Mouse (Mus musculus) 3134 (cell line): ENCODE results near the gene Cabcoco1.

ENCODE experiments used
- DNase-seq: peaks from one replicate; pipeline ENCODE4 v3.0.0-alpha.2; 2011; ENCODE audit warnings: low spot score; ENCODE audit not compliant: insufficient read length; ENCODE audit errors: extremely low read depth

Cabcoco1 gene

DNA sequence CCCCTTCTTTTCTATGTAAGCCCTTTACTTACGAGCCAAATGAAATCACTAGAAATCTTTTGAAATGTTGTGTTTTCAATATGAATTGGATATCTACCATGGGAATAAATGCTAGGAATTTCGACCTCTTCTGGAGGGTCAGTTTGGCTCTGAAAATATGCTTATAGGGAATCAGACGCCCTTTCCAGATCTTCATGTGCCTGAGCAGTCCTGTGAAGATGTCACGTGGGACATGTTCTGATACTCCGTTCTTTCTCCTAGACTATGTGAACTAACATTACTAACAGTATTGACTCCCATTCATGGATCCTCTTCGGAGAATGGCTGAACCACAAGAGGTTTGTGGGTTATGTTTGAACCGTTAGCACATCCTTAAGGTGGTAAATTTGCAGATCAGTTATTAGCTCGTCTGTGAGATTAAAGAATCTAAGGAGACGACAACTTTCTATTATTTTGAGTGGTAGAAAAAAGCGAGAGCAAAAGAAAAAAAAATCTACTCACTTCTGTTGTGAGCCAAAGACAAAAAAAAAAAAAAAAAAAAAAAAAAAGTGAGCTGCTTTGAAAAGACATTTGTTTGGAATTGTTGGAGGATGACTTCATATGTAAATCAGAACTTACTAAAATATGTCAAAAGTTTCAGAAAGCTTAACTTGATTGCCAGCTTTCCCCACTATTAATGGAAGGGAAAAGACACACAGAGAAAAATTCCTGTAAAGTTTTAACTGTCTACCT lies 99.6 kb downstream of the Cabcoco1 start:
- DNase-seq: no peak

GRCm38 (mm10) chr10:68440515-68440914 lies 101.2 kb downstream of the Cabcoco1 start:
- no peak for DNase-seq

GRCm38 (mm10) chr10:68435754-68436153 lies 105.9 kb downstream of the Cabcoco1 start:
- no peak for DNase-seq

DNA sequence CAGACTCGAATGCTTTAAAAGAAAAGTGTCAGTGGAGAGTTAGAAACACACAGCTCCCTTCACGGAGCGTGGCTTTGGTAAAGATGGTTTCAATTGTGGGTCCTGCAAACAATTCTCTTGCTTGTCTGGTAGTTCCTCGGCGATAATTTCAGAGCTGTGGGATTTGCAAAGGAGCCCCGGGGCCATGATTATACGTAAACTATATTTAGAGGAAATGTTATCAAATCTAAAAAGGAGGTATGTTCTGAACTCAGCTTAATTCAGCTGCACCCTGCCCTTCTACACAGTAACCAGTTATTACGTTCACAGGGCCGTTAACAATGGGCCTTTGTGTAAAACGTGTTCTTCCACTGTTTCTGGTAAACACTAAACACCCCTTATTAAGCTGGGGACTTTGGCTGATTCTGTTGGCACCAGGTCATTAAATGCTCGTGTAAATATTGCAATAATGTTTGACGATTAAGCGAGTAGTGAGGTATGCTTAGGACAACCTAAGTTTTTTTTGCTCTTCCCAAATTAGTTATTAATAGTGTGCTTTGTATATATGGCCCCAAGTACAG lies 106.6 kb downstream of the Cabcoco1 start:
- no peak for DNase-seq

DNA sequence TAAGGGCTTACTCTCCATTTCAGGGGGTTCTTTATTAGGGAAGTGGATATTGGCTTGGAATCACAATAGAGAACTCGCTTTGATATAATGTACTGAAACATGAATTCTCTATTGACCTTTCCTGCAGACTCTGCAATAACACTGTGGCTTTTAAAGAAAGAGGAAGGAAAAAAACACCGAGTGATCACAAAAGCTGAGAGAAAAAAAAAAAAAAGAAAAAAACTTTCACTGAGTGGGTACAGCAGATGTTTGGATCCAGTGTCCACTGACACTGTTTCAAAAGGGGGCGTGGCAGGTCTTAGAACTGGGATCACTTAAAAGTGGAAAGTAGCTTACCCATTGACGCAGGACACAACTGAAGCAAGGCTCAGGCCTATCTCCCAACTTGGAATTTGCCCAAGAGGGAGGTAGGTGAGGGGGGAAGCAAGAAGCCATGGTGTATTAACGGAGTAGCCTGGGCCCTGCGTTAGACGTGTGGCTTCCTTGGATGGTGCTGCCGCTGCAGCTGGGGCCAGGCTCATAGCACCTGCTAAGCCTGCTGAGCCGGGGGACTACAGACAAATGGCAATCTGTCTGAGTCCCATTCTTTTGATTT lies 107.6 kb downstream of the Cabcoco1 start:
- no peak for DNase-seq

DNA sequence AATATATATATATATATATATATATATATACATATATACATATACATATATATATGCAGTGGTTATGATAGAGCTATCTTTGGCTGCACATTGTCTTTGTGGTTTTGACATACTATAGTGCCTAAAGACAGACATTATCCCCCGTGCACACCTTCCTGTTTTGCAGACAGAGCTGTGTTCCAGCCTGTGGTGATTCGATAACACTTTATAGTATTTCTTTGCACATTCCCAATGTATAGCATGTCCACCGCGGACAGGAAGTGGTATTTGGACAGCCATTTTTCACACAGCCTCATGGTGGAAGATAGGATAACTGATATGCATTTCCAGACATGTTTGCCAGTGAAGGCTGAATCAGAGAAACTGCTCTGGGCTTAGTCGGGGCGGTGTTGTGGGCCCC lies 110.3 kb downstream of the Cabcoco1 start:
- no peak for DNase-seq

GRCm38 (mm10) chr10:68430929-68431328 lies 110.8 kb downstream of the Cabcoco1 start:
- no peak for DNase-seq

DNA sequence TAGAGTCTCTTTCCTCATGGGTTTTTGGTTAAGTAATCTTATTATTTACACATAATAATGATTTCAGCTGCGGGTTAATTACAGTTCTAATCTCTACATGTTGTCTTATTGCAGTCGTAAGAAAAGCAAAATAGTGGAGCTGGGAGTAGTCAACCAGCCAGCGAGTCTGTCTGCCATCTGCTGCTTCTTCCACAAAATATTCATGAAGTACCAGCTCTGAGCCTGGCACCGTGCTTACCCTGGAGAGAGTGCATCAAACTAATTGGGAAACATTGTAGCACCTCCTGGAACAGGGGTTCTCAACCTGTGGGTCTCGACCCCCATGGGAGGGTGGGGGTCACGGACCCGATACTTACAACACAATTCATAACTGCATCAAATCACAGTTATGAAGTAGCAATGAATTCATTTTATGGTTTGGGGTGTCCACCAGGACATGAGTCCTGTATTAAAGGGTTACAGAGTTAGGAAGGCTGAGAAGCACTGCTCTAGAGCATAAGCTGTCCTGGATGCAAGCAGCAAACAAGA lies 121.2 kb downstream of the Cabcoco1 start:
- DNase-seq: no peak

GRCm38 (mm10) chr10:68419893-68420292 lies 121.8 kb downstream of the Cabcoco1 start:
- DNase-seq: no peak

GRCm38 (mm10) chr10:68417074-68417790 lies 124.5 kb downstream of the Cabcoco1 start:
- no peak for DNase-seq

DNA sequence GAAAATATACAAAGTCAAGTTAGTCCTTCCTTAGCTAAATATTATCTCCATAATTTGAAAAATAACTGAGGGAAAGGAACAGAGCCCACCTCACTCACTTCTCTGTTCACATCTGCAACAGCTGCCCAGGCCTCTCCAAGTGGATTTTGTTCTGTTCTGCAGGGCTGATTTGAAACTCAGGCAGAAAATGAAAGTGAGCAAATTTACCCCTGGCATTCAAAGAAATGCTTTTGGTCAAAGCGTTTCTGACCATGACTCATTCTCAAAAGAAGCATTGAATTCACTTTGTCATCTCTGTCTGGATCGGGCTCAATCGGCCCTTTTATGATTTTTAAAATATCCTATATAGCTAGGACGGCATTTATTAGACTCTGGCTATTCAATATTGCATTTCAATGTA lies 135.8 kb downstream of the Cabcoco1 start:
- DNase-seq: no peak

GRCm38 (mm10) chr10:68396786-68397185 lies 144.9 kb downstream of the Cabcoco1 start:
- DNase-seq: no peak

GRCm38 (mm10) chr10:68396083-68396482 lies 145.6 kb downstream of the Cabcoco1 start:
- no peak for DNase-seq

- DNase-seq: no peak
Observed at GRCm38 (mm10) chr10:68391640-68392039, 150.1 kb downstream of the Cabcoco1 start.

GRCm38 (mm10) chr10:68388802-68389201 lies 152.9 kb downstream of the Cabcoco1 start:
- DNase-seq: no peak

GRCm38 (mm10) chr10:68388138-68388537 lies 153.6 kb downstream of the Cabcoco1 start:
- DNase-seq: no peak
